Mouse (Mus musculus): ENCODE results near the gene Tbc1d8. TPM values are rescaled to one million over a fixed set of nuclear protein-coding genes. Genes with fewer than 3 reads are reported as not detected.

Gene Tbc1d8
- total RNA-seq, 2 experiments from 2014 or later, result 13.9 to 16.8 TPM

DNA sequence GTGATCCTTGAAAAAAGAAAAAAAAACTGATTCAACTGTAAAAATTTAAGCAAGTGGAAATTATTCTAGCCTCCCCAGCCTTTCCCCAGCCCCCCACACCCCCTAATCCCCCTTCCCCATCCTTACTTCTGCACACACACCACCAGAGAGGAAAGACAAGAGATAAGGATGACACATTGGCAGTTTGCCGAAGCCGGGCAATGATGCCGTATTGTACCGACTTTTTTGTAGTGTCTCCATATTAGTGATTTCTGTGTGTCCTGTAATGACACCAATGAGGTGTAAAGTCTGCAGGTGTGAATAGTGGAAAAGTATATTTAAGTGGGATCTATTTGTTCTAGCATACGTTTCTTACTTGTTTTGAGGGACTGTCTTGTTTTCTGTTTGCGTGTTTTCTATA is 138.4 kb downstream of the Tbc1d8 start:
- DNase-seq (ENCODE audit: low spot score in 2 of 2), result no peak
- intact Hi-C loops (cut with DNase I), result loop anchor here (2.0 to 10.0 kb wide), 2 partner anchors 145 to 329 kb away; partner anchors contain the start of gene Npas2

DNA sequence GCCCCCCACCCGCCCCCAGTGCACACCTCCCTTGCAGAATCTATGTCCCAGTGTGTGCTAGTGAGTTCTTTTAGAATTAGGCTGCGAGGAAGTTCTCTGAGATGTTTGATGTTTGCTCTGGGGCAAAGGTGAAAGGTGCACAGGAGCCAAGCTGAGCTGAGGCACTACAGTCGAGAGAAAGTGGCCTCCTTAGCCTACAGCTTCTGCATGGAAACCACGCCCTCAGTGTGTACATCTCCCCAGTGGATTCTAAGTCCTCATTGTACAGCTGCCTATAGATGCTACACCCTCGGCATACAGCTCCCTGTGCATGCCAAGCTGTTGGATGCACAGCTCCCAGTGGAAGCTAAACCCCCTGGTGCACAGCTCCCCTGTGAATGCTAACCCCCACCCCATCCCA is 139.1 kb downstream of the Tbc1d8 start:
- DNase-seq (ENCODE audit: low spot score in 2 of 2), result no peak
- intact Hi-C loops (cut with DNase I), result loop anchor here (10.0 kb wide), 1 partner anchor 245 kb away; no protein-coding TSS in a partner anchor

DNA sequence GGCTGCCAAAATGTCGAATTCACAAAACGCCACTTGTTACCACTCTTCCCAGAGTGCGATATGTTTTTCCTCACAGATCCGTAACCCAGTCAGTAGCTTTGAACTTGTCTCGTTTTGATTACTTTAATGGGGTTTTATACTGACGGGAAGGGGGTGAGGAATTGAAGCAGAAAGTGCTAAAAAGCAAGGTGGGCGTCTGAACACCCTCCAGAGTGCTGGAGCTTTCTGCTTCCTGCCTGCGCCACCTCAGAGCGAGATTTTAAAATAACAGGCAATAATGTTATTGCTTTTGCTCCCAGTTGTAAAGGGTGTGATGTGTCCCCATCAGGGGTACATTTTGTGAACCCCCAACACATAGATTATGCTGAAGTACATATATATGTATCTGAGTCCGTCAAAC is 139.7 kb downstream of the Tbc1d8 start:
- intact Hi-C loops (cut with DNase I), result loop anchor here (10.0 kb wide), 1 partner anchor 244 kb away; no protein-coding TSS in a partner anchor

DNA sequence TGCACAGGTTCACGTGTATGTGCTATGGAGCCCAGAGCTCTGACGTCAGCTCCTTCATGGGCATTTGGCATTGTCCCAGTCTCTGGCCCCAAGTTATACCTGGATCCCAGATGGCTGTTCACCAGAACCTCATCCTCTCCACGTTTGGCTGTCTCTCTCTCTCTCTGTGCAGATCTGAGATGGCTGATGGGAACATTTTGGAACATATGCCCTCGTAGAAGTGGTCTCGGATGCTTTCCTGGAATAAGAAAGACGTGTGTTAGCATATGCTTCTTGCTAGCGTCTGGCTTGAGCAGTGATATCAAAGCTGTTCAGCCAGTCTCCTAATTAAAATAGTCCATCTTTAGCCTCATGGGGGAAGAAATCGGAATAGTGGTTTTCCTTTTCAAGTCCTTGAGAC is 141.8 kb downstream of the Tbc1d8 start:
- intact Hi-C loops (cut with DNase I), result loop anchor here (10.0 kb wide), 1 partner anchor 242 kb away; no protein-coding TSS in a partner anchor
- DNase-seq (ENCODE audit: low spot score in 2 of 2), result peak in 1 of 2 experiments; percentile 40

More for the DNA sequence above, 139.7 kb downstream of the Tbc1d8 start:
- DNase-seq (ENCODE audit: low spot score in 2 of 2), result no peak

DNA sequence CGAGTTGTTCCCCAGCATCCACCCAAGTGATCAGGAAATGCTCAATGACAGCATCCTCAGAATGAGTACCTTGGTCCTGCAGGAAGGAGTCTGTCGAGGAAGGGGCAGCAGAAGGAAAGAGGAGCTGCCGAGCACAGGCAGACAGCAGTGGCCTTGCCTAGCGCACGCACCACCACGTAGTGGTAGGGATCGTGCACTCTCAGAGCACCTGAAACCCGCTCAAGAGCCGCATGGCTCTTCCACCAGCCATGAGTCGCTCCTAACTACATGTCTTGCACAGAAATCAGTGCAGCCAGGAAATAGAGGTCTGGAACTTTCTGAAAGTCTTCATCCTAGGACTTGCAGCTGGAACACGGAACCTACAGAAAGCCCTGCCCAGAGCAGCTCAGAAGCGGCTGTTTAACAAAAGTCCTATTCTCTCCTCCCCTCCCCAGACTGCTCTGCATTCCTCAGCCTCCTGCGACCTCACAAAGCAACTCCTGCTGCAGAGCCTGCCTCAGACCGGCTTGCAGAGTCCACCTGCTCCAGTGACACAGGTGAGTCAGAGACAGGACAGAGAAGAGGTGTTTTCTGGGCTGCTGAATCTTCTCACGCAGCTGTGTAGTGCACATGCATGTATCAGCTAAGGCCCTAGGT is 142.9 kb downstream of the Tbc1d8 start:
- no peak for DNase-seq (ENCODE audit: low spot score in 2 of 2)
- intact Hi-C loops (cut with DNase I), result loop anchor here (10.0 kb wide), 1 partner anchor 241 kb away; no protein-coding TSS in a partner anchor

DNA sequence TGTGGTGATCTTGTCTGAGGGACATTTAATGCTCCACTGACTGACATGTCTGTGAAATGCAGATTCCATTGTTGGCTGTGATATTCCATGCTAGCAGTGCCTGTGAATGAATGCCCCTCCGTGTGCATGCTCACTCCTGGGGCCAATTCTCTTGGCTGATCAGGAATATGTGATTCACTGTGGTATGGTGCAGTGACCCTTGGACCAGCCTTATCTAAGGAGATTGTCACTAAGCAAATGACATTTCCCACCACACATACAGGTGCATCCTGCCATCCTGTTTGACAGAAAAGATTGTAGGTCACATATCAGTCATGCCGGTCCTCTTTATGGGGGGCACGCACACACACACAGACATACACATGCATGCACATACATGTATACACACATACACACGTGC is 146.1 kb downstream of the Tbc1d8 start:
- no peak for DNase-seq (ENCODE audit: low spot score in 2 of 2)
- intact Hi-C loops (cut with DNase I), result loop anchor here (10.0 kb wide), 1 partner anchor 238 kb away; no protein-coding TSS in a partner anchor

DNA sequence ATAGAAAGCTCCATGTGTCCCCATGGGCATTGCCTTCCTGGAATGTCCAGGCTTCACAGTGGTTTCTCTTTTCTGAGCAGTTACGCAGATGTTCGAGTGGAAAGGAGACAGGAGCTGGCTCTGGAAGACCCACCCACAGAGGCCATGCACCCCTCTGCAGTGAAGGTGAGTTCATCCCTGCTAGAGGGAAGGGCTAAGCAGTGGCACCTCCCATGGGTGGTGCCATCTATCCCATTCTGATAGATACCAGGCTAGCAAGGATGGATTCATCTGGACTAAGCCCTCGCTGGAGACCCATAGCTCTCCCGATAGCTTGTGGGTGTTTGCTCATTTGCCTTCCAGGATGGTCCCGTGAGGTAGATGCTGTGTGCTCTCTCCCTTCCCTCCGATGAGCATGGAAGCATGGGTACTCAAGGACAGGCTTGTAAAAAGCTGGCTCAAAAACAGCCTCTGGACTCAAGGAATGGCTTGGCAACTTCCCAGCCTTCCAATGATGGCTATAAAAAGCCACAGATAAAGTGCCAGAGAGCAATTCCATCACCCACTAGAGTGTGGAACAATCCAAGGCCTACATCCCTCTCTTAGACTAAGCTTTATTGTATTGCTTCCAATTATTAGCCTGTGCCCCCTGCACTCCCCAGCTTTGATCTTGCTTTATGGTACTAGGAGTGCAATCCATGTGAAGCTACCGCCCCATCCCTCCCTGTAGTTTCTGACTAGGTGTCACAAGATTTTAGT is 147.5 kb downstream of the Tbc1d8 start:
- intact Hi-C loops (cut with DNase I), result loop anchor here (10.0 kb wide), 1 partner anchor 236 kb away; no protein-coding TSS in a partner anchor
- no peak for DNase-seq (ENCODE audit: low spot score in 2 of 2)

DNA sequence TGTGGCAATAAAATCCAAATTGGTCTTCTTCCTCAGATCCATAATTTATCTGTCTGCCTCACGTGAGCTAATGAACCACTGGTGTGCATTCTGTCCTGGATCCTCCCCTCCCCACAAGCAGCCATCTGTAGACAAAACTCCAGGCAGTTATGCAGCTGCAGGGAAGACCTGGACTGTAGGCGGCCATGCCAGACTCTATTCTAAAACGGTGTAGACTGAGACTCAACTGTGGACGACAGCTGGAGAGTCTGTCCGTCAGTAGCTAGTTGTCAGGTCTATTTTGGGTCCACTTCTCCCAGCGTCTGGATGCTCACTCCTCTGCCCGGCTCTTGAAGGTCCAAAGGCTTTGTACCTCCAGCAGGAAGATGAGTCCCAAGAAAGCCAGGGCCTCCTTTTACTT is 151.0 kb downstream of the Tbc1d8 start:
- peak in 1 of 2 experiments; percentile 49 for DNase-seq (ENCODE audit: low spot score in 2 of 2)

DNA sequence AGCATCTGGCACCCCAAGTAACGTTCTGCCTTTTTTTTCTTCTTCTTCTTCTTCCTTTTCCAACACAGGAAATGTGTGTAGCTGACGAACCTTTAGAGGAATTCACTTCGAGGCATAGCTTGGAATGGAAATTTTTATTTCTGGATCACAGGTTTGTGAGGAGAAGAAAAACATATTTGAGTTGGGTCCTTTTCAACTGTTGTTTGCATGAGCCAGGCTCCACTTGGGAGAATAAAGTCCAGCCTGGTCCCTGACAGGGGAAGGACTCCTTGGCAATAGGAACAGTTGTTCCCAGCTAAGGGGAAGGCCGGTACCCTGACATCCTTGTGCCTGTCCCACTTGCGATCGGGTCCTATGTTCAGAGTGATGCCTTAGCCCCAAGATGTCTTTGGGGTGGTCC is 153.3 kb downstream of the Tbc1d8 start:
- intact Hi-C loops (cut with DNase I), result no loop called here
- no peak for DNase-seq (ENCODE audit: low spot score in 2 of 2)

More for the DNA sequence above, 151.0 kb downstream of the Tbc1d8 start:
- intact Hi-C loops (cut with DNase I), result no loop called here

DNA sequence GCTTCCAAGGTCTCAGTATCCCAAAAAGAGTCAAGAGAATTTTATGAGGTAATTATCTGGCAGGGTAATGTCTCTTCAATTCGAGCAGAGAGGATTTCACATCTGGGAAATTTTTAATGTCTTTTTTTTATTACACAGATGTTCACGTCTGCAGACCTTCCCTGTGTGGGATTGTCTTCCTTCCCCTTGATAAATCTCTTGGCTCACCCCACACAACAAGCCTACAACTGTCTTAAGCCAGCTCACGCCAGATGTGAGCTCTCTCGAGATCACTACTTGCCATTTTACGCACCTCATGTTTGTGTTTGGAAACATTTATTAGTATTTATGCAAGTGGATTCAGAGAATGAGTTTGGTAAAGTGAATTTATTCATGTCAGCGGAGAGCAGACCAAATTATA is 156.6 kb downstream of the Tbc1d8 start:
- DNase-seq (ENCODE audit: low spot score in 2 of 2), result no peak
- intact Hi-C loops (cut with DNase I), result no loop called here

Other genes with a start within 250 kb of the Tbc1d8 start
- gene Rpl31, start 110.9 kb downstream of the Tbc1d8 start, total RNA-seq (2021), result 100 to 1,000 TPM; 398 to 437 TPM
- 10 to 100 TPM; 23.1 to 25.9 TPM for gene Cnot11, start 56.2 kb upstream of the Tbc1d8 start, total RNA-seq (2021)
- 10 to 100 TPM; 24.3 to 29.3 TPM for gene Rnf149, start 98.7 kb upstream of the Tbc1d8 start, total RNA-seq (2021)
- gene Creg2, start 172.7 kb upstream of the Tbc1d8 start, total RNA-seq (2021), result 10 to 100 TPM; 74.2 to 74.7 TPM
- gene Rfx8, start 242.2 kb upstream of the Tbc1d8 start, total RNA-seq (2021), result under 1 TPM; 0.21 to 0.35 TPM

All from left cerebral cortex, postnatal 14 days (tissue).